Mouse (Mus musculus) heart, postnatal 36 days (tissue): Measurements from ENCODE around the gene Snx15. TPM values are rescaled to one million over a fixed set of nuclear protein-coding genes. Genes with fewer than 3 reads are reported as not detected.
A peak's percentile ranks its signal among the peaks of the same experiment; 100 is the strongest.
"Not testable (repeated sequence)": the region's sequence is repeated elsewhere in the genome, so short reads cannot be mapped to it uniquely, and the experiment has no call there.

ENCODE experiments used
- DNase-seq, 2 experiments: peaks; one replicate each; pipeline ENCODE4 v3.0.0; 2021 to 2022
- intact Hi-C: fragments of 180-260 bp; cut with DNase I; formaldehyde crosslinking; loops from one replicate; pipeline ENCODE4 v1.15.1; 2025
- total RNA-seq, 2 experiments: library from RNA; stranded (reverse); gene quantifications; 2 replicates each; pipeline ENCODE4 v1.2.3; 2021

Gene Snx15
- 10 to 100 TPM; 12.8 to 13.3 TPM for total RNA-seq

GRCm38 (mm10) chr19:6127760-6128341, at the start of gene Snx15:
TSS of gene Snx15 (minus strand) at chr19:6128304.
- intact Hi-C loops, result loop anchor here (2.0 to 5.0 kb wide), 2 partner anchors 81 to 163 kb away; partner anchors contain the start of genes Pola2 and Syvn1
- DNase-seq, result peak; percentile 90 to 95

DNA sequence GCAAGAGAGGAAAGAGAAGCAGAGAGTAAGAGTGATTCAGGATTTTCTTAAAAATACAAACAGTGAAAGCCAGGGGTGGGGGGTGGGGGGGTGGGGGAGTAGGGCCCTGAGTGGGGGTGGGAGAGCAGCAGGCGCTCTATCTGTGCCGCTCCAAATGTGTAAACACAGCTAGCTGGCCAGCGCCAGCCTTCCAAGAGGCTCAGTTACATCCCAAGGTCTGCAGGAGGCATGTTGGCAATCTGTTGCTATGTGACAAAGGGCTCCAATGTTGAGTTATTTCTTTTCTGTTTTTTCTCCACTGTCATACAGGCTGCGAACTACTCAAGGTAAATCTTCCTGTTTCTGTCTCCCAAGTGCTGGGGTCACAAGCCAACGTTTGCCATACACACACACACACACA, 46.7 kb upstream of the Snx15 start:
- intact Hi-C loops, result no loop called here
- DNase-seq, result no peak

GRCm38 (mm10) chr19:6171215-6171614, 43.1 kb upstream of the Snx15 start:
- DNase-seq, result no peak
- intact Hi-C loops, result no loop called here

- intact Hi-C loops, result no loop called here
These were observed 38.6 kb upstream of the Snx15 start for GRCm38 (mm10) chr19:6166750-6167149.

DNA sequence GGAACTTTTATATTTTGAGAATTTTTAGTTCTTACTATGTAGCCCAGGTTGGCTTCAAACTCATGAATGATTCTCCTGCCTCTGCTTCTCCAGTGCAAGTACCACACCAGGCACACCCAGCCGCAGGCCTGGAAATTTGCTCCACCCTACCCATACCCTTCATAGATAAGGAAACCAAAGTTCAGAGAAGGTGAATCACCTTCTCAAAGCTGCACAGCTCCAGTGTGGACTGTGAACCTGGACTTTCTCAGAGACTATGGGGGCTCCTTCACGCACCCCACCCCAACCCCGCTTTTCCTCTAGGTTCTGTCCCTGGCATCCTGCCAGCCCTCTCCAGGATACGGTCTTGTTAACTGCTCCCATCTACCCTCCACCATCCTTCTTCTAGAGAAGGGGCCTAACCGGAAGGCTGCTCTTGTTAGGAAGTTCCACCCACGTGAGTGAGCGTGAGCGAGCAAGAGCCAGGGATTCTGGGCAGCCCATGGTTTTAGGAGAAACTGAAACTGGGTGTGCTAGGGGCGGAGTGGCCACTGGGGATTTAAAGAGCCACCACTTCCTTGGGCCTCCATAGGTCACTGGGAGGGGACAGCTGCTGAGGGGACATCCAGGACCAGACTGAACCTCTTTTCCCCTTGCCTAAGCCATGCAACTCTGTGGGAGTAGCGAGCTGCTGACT, 35.9 kb upstream of the Snx15 start:
- intact Hi-C loops, result no loop called here
- DNase-seq, result peak; percentile 30 to 37

More at GRCm38 (mm10) chr19:6166750-6167149, 38.6 kb upstream of the Snx15 start:
- DNase-seq, result no peak

GRCm38 (mm10) chr19:6157220-6157619, 29.1 kb upstream of the Snx15 start:
- DNase-seq, result no peak
- intact Hi-C loops, result no loop called here

DNA sequence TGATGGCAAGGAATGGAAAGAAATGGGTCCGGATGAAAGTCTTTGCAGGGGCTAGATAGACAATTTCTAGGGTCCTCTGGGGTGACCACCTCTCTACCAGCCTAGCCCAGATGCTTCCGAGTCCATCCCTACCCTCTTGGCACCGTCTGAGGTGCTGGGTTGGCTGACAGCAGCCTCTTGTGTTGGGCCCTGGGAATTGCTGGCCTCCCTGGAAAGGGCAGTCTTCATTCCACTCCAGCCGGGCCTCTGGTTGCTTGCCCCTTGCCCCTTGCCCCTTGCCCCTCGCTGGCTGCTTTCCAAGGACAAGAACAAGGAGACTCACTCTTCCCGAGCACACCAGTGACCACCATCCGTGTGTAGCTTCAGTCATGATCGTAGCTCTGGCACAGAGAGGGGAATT, 28.3 kb upstream of the Snx15 start:
- intact Hi-C loops, result no loop called here

GRCm38 (mm10) chr19:6155174-6155573, 27.1 kb upstream of the Snx15 start:
- DNase-seq, result no peak
- intact Hi-C loops, result no loop called here

More for the DNA sequence above, 28.3 kb upstream of the Snx15 start:
- no peak for DNase-seq

DNA sequence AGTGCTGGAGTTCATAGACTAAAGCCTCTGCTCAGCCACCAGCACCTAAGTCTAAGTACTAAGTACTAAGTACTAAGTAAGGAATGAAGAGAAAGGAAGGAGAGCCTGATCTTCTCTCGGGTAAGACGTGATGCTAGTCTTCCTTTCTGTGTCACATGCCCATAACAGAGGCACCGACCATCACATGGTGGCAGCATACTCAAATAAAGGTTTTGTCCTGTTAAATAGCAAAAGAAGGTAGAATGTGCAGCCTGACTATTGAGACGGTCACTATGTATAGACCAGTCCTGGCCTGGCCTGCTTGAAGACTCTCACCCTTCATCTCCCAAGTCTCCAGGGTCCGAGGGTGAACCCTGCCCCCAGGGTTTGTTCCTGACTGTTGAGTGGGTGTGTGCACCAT, 16.7 kb upstream of the Snx15 start:
- intact Hi-C loops, result loop anchor here (5.0 kb wide), 1 partner anchor 187 kb away; the partner anchor contains the start of gene Men1
- no peak for DNase-seq

GRCm38 (mm10) chr19:6141394-6141749, 13.3 kb upstream of the Snx15 start, which contains the start of gene Arl2:
TSS of gene Arl2 (minus strand) at chr19:6141548.
- intact Hi-C loops, result loop anchor here (2.0 to 5.0 kb wide), 2 partner anchors 95 to 191 kb away; partner anchors contain the start of gene Men1
- DNase-seq, result peak; percentile 71

DNA sequence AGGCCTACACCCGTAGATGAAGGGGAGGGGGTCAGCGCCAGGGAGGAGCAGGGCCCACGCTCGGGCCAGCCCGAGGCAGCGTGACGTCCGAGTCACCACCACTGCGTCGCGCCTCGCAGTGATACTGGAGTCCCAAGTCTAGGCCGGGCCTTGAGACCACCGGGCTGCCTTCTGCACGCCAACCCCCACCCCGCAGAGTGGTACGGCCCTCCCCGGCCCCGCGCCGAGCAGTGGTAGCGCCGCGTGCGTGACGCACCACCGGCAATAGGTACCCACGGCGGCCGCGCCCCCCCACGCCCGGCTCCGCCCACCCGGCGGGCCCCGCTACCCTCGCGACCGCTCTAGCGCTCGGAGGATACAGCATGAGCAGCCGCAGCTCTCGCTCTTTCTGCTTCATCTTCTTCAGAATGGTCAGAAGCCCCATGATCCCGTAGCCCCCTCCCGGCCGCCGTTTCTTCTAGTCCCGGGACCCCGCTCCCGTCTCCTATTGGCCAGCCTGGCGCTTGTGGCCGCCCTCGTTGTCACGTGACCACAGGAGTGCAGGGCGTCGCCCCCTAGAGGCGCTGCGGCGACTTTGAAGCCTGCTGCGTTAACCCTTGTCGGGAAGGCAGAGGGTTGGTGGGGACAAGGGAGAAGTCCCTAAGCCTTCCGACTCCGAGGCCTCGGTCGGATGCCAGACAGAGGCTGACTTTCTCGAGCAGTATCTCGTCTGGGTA, 12.7 kb upstream of the Snx15 start, which contains the start of gene Batf2:
Gene Batf2 (plus strand): TSS at position 306 of the 716 bp plus-strand sequence.
- intact Hi-C loops, result loop anchor here (2.0 to 5.0 kb wide), 2 partner anchors 96 to 191 kb away; partner anchors contain the start of gene Men1
- DNase-seq, result peak; percentile 86 to 94

GRCm38 (mm10) chr19:6140374-6140677, 12.2 kb upstream of the Snx15 start:
- intact Hi-C loops, result loop anchor here (2.0 to 5.0 kb wide), 2 partner anchors 96 to 192 kb away; partner anchors contain the start of gene Men1
- DNase-seq, result no peak

DNA sequence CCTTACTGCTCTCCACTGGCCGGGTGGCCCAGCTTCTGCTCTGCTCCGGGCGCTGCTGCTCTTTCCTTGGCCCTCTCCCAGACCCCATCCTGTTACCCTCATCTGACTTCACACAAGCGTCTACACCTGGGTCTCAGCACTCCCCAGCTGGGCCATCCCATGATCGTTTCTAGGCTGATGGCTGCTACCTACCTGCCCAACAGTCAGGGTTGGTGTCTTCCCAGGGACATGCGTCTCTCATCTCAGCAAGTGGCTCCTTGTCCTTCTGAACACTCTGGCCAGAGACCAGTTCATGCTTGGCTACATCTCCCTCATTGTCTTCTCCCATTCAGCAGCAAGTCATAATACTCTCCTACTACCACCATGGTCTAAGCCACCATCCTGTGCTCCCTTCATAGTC, 11.6 kb upstream of the Snx15 start:
- DNase-seq, result no peak
- intact Hi-C loops, result loop anchor here (2.0 to 5.0 kb wide), 2 partner anchors 97 to 193 kb away; partner anchors contain the start of gene Men1

GRCm38 (mm10) chr19:6136397-6136796, 8.3 kb upstream of the Snx15 start:
- intact Hi-C loops, result no loop called here
- no peak for DNase-seq

DNA sequence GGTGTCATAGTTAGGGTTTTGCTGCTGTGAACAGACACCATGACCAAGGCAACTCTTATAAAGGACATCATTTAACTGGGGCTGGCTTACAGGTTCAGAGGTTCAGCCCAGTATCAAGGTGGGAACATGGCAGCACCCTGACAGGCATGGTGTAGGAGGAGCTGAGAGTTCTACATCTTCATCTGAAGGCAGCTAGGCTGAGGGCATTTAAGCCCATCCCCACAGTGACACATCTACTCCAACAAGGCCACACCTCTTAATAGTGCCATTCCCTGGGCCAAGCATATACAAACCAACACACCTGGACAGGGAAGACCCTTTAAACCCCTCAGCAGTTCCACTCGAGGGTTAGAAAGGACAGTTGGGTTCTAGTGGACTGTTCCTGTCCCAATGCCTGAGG, 5.1 kb upstream of the Snx15 start:
- DNase-seq, intact Hi-C loops: not testable (repeated sequence)

DNA sequence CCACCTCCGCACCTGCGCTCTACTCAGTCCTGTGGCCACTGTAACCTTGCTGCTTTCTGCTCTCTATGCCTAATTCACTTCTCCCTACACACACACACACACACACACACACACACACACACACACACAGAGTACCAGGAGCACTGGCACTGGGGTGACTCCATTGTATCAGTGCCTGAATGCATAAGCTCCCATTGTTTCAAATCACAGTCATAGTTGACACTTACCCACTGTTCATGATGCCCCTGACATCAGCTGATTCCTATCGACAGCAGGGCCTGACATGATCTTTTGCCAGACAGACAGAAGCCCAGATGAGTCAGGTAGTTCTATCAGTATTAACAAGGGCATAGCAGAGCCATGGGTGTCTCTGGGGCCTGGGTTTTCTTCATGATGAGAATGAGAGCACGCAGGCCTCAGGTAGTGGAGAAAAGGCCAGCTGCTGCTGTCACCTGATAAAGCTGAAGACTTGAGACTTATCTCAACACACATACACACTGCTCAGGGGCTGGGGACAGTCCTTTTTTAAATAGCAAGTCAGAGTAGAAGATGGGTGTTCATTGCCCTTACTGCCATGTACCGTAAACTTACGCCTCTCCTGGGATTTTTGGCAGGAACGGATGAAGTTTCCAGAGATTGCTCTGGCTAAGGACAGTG, 4.2 kb upstream of the Snx15 start:
- intact Hi-C loops, result no loop called here
- no peak for DNase-seq

- intact Hi-C loops, DNase-seq: not testable (repeated sequence)
These were observed 2.5 kb upstream of the Snx15 start for GRCm38 (mm10) chr19:6130414-6131128.

DNA sequence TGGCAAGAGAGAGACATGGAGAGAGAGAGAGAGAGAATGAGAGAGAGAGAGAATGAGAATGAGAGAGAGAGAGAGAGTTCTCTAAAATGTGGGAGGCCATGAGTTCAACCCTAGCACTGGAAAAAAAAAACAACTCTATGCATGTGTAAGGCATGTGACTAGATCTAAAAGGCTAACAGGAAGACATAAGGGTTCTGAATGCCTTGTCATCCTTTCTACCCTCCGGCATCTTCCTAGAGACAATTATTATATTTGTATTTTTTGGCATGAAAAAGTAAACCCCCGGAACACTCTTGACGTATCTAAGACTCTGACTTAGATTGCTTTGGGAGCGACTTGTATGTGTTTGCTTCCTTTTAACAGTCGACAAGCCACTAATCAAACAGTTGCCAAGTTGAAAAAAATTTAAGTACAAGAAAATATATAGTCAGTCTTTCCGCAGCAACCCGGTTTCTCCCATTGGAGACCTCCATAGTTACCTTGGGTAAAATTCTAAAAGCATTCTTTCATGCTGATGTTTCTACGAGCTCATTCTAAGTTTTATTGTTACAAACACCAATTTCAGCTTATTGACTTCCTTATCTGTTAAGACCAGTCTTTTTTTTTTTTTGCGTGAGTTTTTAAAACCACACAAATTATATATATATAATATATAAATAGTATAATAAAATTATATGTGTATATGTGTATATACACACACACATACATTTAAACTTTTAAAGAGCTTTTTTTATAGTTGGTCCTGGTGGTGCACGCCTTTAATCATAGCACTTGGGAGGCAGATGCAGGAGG, 1.1 kb downstream of the Snx15 start:
- DNase-seq, result no peak
- intact Hi-C loops, result loop anchor here (2.0 to 5.0 kb wide), 2 partner anchors 80 to 162 kb away; partner anchors contain the start of genes Pola2 and Syvn1

GRCm38 (mm10) chr19:6126289-6126688, 1.8 kb downstream of the Snx15 start:
- DNase-seq, result peak; percentile 54 to 73
- intact Hi-C loops, result loop anchor here (2.0 to 5.0 kb wide), 2 partner anchors 79 to 161 kb away; partner anchors contain the start of genes Pola2 and Syvn1
